9 mouse cellular contexts compared by ENCODE assay signal in the genomic region with DNA sequence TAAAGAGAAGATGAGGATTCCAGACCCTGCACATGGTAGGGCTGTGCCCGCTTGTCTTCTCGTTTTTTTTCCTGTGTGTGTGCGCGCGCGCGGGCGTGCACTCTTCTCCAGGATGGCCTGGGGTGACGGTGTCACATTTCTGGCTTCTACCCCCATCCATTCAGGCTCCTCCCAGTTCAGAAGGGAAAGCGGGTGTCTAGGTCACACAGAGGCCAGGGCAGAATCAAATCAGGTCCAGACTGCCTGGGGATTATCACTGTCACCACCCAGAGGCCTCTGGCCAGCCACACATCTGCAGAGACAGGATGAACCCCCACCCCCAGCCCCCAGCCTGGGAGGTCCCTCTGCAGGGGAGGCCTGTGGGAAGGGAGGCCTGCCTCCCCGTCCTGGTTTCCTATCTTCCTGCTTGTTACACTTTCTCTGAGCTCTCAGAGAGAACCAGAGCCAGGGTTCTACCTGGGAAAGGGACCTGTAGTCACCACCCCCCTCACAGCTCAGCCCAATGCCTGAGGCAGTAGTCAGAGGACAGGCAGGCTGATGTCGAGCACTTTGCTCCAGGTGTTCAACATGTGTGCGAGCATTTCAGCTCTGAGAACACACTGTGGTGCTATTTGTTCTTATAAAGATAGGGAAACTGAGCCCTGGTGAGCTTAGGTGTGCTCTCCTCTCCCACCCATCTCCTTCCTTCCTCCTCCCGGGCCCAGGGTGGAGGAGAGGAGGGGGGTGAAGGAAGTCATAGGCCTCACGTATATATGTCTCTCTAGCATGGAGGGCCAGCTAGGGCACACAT. TPM values are rescaled to one million over a fixed set of nuclear protein-coding genes. Genes with fewer than 3 reads are reported as not detected.
DNase-seq lines count a peak whose midpoint lies in the region; ATAC-seq and TF ChIP-seq lines count a peak whose summit lies in the region.
"Had no signal": no experiment of that assay in that cellular context is flagged by ENCODE, and none has a peak within 500 bp of the region (broad histone marks: within the 10 kb centered on the region; RNA-seq: fewer than 3 reads in every experiment).

No protein-coding gene starts in this region.

- 19% methylated on average over 15 of the region's 15 CpGs for WGBS in liver, postnatal 0 days (ENCODE audit: insufficient replicate concordance)

- ATAC-seq in liver, postnatal 0 days, result peak; percentile 21
- ATAC-seq: hindbrain, postnatal 0 days had no signal

- TF ChIP-seq EP300 in liver, postnatal 0 days (IDR thresholded peaks at IDR 0.05; ENCODE audit: low read depth), result no peak

- H3K4me2 ChIP-seq in liver, postnatal 0 days (ENCODE audit: low read depth, low read length), result no peak overlapping the region

- peaks cover 37% of the 10 kb centered on the region for H3K4me1 ChIP-seq in liver, postnatal 0 days (ENCODE audit: insufficient read depth)

- no peak overlapping the region for H3K4me3 ChIP-seq in gastrocnemius, adult 2 months
- no peak overlapping the region for H3K4me3 ChIP-seq in liver, postnatal 0 days (ENCODE audit: low read depth, low read length)

- H3K27me3 ChIP-seq in liver, postnatal 0 days (ENCODE audit: insufficient read depth, low read length), result peaks cover 76% of the 10 kb centered on the region

- no peak overlapping the region; the same call in none of the 2 replicates for H3K27ac ChIP-seq in gastrocnemius, adult 2 months
- no peak overlapping the region for H3K27ac ChIP-seq in liver, postnatal 0 days (ENCODE audit: low read depth)
- H3K27ac ChIP-seq: hindbrain, postnatal 0 days had no signal

- H3K9ac ChIP-seq in liver, postnatal 0 days (replicated peaks), result no peak overlapping the region

- TF ChIP-seq CTCF in gastrocnemius, adult 2 months (IDR thresholded peaks at IDR 0.05), result no peak
- no peak for TF ChIP-seq CTCF in liver, postnatal 0 days (IDR thresholded peaks at IDR 0.05; ENCODE audit: low read depth)

- DNase-seq in gastrocnemius, adult 2 months, result peak; percentile 46
- no peak for DNase-seq in gastrocnemius, postnatal 36 days
- peak; percentile 85 for DNase-seq in embryo, embryonic 9.5 days (ENCODE audit: extremely low spot score)
- peak; percentile 45 for DNase-seq in kidney, adult 18-20 months
- peak; percentile 55 for DNase-seq in liver, postnatal 0 days
- no peak for DNase-seq in adipocyte (ENCODE audit: low spot score)
- no peak for DNase-seq in c-Kit-positive CD71-positive TER-119-positive erythroid progenitor cells, embryonic 14.5 days (ENCODE audit: low spot score)
- DNase-seq in ovary, postnatal 10 days (ENCODE audit: low spot score), result no peak

- no peaks in the 10 kb centered on the region for H3K9me3 ChIP-seq in liver, postnatal 0 days (ENCODE audit: low read length)

- intact Hi-C loops in gastrocnemius, adult 2 months (cut with DNase I), result loop anchor here (5.0 kb wide), 1 partner anchor 158 kb away; the partner anchor contains the start of gene Epb41
- intact Hi-C loops in gastrocnemius, postnatal 36 days (cut with DNase I), result loop anchor here (5.0 kb wide), 3 partner anchors 53 to 158 kb away; partner anchors contain the start of gene Epb41

- peaks cover 11% of the 10 kb centered on the region for H3K36me3 ChIP-seq in liver, postnatal 0 days (replicated peaks; ENCODE audit: insufficient read depth, low read length)

RNA-seq across cellular contexts. Expression of gene Tmem200b, which starts 2.7 kb away (rescaled TPM):
- 1 to 10 TPM; 1.2 to 4.0 TPM for total RNA-seq in gastrocnemius, adult 2 months (2021)
- 1 to 10 TPM; 1.5 to 2.2 TPM for total RNA-seq in gastrocnemius, postnatal 36 days (2021)
- polyA plus RNA-seq in liver, postnatal 0 days (2015; fragmentation: Nextera tagmentation; extraction: Ambion mirVana), result 0.18 and 0.31 TPM in 2 replicates

RNA-seq across cellular contexts. Expression of gene Srsf4, which starts 45.5 kb away (rescaled TPM):
- total RNA-seq in gastrocnemius, adult 2 months (2021), result 10 to 100 TPM; 32.0 to 33.8 TPM
- total RNA-seq in gastrocnemius, postnatal 36 days (2021), result 10 to 100 TPM; 27.8 to 28.4 TPM
- 35.0 and 37.5 TPM in 2 replicates for polyA plus RNA-seq in liver, postnatal 0 days (2015; fragmentation: Nextera tagmentation; extraction: Ambion mirVana)

Comparison
In these comparisons a context has a peak if more than half of its experiments do, and no peak if none do; other contexts are left out.
1. DNase-seq: peak in gastrocnemius, adult 2 months (single experiment), embryo, embryonic 9.5 days (single experiment), kidney, adult 18-20 months (single experiment) and liver, postnatal 0 days (single experiment); none in gastrocnemius, postnatal 36 days (0 of 2), adipocyte (single experiment), c-Kit-positive CD71-positive TER-119-positive erythroid progenitor cells, embryonic 14.5 days (single experiment) and ovary, postnatal 10 days (single experiment).